Mouse (Mus musculus) ES-Bruce4 (cell line): ENCODE results near the gene Prss8.

ENCODE experiments used
- CTCF ChIP-seq: IDR thresholded peaks from one replicate; pipeline ENCODE4 v1.8.1; 2011; ENCODE audit warnings: low read depth, low read length
- EP300 ChIP-seq: IDR thresholded peaks from 2 replicates; pipeline ENCODE4 v1.6.1; 2011; ENCODE audit warnings: low read depth, low read length; ENCODE audit not compliant: insufficient read depth
- POLR2A ChIP-seq: IDR thresholded peaks from one replicate; pipeline ENCODE4 v1.8.1; 2011; ENCODE audit warnings: low read length; ENCODE audit not compliant: insufficient read depth

- TF ChIP-seq CTCF = peak; percentile 56
- TF ChIP-seq EP300 = peak; percentile 84
- TF ChIP-seq POLR2A = peak; percentile 9
These were observed 2.5 kb upstream of the Prss8 start for GRCm38 (mm10) chr7:127932273-127933031.
